Mouse (Mus musculus): ENCODE data around the gene Gm4881.
"Not testable (repeated sequence)": the region's sequence is repeated elsewhere in the genome, so short reads cannot be mapped to it uniquely, and the experiment has no call there.

The Gm4881 gene

GRCm38 (mm10) chr7:24896269-24896668 is 48.0 kb downstream of the Gm4881 start:
- no peak for DNase-seq (ENCODE audit: low read depth, low spot score)

- DNase-seq (ENCODE audit: low read depth, low spot score): not testable (repeated sequence)
These were observed 48.5 kb downstream of the Gm4881 start for GRCm38 (mm10) chr7:24895749-24896148.

DNA sequence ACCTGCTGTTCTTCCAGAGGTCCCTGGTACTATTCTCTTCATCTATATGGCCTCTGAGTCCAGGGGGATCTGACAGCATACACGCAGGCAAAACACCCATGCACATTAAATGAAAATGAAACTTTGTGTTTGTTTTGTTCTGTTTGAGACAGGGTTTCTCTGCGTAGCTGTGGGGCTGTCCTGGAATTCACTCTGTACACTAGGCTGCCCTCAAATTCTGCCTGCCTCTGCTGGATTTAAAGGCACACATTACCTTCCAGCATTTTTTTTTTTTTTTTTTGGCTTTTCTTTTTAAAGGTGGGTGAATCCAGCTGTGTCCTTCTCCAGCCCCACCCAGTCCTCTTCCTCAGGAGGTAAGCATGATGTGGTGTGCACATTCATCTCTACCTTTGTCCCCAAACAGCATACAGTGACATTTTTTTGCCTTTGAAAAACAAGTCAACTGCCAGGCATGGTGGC is 52.1 kb downstream of the Gm4881 start:
- no peak for DNase-seq (ENCODE audit: low read depth, low spot score)

- DNase-seq (ENCODE audit: low read depth, low spot score): no peak
These were observed 52.8 kb downstream of the Gm4881 start for GRCm38 (mm10) chr7:24891241-24892124.

DNA sequence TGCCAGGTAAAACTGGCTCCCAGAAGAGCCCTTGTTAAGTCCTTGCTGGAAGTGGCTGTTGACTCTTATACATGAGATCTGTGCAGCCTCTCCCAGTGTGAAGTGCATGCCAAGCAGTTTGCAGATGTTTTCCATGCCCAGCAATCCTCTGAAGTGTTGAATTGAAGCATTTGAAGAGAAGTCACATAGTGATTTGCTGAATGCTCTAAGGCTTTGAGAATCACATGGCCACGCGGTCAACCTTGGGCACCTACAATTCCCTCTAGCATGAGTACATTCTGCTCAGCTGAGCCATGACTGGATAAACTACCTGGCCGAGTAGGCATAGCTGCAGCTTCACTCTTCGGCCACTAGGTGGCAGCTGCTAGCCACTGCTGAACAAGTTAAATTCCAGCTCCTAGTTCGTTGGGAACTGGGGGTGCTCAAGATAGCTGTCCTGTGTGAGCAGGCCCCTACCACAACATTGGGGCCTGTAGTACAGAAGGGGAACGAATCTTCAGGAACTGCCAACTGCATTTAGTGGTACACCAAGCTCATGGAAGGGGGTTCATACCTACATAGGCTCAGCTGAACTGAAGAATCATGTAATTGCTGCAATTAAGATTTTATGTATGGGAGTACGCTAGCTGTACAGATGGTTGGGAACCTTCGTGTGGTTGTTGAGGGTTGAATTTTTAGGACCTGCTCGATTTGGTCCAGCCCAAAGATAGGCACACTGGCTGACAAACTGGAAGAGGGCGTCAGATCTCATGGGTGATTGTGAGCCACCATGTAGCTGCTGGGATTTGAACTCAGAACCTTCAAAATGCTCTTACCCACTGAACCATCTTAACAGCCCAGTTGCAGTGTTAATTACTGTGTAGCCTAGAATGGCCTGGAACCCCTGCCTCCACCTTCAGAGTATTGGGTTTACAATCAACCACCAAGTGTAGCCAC is 53.7 kb downstream of the Gm4881 start:
- DNase-seq (ENCODE audit: low read depth, low spot score): peak; percentile 80

DNA sequence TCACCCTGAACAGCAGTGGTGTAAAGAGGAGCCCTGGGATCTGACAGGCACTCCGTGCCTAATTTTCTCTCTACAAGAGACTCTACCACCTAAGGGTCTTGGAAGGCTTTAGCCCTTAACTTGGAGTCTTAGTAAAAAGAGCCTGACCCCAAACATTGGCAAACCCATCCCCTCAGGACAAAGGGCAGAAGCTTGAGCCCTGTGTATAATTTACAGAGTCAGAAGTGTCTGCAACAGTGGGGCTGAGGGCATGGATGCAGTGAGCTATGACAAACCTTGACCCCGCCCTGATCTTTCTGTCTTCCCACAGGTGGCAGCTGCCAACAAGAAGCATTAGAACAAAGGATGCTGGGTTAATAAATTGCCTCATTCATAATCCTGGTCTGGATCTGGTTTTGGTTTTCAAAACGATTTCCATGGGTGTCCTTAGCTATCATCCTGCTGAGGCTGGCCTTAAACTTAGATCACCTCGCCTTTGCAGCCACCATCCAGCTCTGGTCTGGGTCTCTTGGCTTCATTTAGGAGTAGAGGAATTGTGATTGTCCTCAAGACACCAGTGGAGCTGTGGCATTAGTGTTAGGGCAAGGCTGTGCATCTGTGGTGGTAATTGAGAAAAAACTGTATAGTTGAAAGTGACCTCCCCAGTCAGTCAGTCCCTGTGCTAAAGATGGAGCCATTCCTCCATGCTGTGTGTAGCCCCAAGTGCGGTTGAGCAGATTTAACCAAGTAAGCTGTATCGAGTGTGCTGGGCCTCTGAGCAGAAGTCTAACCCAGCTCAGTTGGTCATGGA is 54.7 kb downstream of the Gm4881 start:
- DNase-seq (ENCODE audit: low read depth, low spot score): no peak

DNA sequence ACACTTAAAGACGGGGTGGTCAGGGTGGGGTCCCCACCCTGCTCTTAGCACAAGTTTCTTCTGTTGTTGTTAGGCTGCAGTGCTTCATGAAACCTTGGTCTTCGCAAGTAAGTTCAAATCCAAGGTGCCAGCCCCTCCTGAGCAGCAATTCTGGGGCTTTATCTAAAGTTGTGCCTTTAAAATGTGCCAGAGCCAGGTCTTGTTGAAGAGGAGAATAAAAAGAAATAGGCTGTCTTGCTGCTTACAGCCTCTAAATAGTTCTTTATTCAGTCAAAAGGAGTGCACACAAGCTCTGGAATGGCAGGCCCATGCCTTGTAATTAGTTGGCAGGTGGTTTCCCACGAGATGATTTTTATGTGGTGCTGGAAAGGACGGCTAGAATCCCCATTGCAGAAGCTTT is 57.2 kb downstream of the Gm4881 start:
- no peak for DNase-seq (ENCODE audit: low read depth, low spot score)

- no peak for DNase-seq (ENCODE audit: low read depth, low spot score)
These were observed 58.0 kb downstream of the Gm4881 start for GRCm38 (mm10) chr7:24886308-24886633.

DNA sequence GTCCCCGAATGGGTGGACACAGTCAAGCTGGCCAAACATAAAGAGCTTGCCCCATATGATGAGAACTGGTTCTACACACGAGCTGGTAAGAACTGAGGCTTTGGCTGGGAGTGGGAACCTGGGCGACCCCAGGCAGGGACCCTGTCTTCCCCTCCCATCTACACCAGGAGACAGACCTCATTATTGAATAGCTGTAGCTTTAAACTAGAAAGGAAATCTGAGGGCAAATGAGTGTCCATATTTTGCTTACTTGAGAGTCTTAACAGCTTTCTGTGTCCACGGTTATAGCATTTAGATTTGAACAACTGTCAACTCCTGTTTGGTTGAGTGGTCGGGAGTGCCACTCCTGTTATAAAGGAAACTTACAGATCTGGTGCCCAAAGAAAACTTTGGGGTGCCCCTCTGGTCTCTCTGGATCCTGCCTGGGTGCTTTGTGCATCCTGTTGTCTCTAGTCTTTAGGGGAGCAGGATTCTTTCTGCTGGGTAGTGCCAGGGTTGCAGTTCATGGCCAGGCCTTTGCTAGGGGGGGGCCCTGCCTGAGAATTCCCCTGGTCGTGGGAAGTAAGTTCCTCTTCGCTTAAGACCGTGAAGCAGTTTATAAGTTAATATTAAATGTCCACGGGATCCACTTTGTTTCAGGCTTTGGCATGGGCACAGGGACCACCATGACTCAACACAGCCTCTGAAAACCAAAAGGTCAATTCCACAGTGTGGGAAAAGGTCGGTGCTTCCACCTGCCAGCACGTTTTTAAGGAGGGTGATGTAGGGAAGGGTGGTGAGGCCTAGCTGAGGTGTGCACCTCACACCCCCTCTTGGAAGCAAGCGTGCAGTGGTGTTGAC is 58.6 kb downstream of the Gm4881 start:
- no peak for DNase-seq (ENCODE audit: low read depth, low spot score)

DNA sequence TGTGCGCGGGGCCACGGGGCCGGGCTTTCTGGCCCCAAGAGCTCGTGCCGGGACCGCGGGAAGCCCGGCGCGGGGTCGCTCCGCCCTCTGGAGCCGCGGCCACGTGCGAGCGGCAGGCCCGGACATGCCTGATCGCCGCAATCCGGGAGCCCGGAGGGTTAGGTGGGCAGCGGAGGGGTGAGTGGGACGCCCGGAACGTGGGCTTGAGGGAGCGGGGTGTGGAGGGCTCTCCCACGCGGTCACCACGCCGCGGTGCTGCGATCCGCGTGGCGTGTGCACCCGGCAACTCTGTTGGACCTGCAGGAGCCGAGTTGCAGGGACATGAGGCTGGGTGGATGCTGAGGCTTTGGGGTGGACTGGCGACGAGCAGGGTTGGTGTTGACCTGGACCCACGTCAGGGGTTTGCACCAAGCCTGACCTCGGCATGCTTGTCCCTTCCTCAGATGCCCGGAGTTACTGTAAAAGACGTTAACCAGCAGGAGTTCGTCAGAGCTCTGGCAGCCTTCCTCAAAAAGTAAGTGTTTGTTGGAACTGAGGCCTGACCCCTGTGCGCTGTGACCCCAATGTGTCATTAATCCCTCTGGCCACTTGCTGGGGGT is 59.5 kb downstream of the Gm4881 start:
- DNase-seq (ENCODE audit: low read depth, low spot score): no peak

- peak; percentile 100 for DNase-seq (ENCODE audit: low read depth, low spot score)
These were observed 60.2 kb downstream of the Gm4881 start, which contains the start of gene Rps19 for GRCm38 (mm10) chr7:24883896-24884692. Rps19 (plus strand) TSS chr7:24884371.

GRCm38 (mm10) chr7:24882416-24883199 is 61.7 kb downstream of the Gm4881 start:
- no peak for DNase-seq (ENCODE audit: low read depth, low spot score)

- no peak for DNase-seq (ENCODE audit: low read depth, low spot score)
These were observed 64.7 kb downstream of the Gm4881 start for GRCm38 (mm10) chr7:24879620-24880019.

- no peak for DNase-seq (ENCODE audit: low read depth, low spot score)
These were observed 66.7 kb downstream of the Gm4881 start for GRCm38 (mm10) chr7:24877588-24877987.
